8 mouse cellular contexts compared by ENCODE assay signal in genomic region chr11:117836306-117836705, GRCm38 (mm10). TPM values are rescaled to one million over a fixed set of nuclear protein-coding genes. Genes with fewer than 3 reads are reported as not detected.
DNase-seq lines count a peak whose midpoint lies in the region; ATAC-seq and TF ChIP-seq lines count a peak whose summit lies in the region.

No protein-coding gene starts in this region.

- TF ChIP-seq POLR2A in limb, embryonic 14.5 days (IDR thresholded peaks at IDR 0.05; ENCODE audit: borderline replicate concordance, extremely low read depth, insufficient read depth, insufficient read length): no peak

- H3K9me3 ChIP-seq in heart, postnatal 0 days (replicated peaks; ENCODE audit: control insufficient read depth, low read length): no peaks in the 10 kb centered on the region
- no peaks in the 10 kb centered on the region for H3K9me3 ChIP-seq in hindbrain, embryonic 14.5 days (ENCODE audit: control insufficient read depth, low read length)
- H3K9me3 ChIP-seq in limb, embryonic 14.5 days (ENCODE audit: control insufficient read depth, low read length): no peaks in the 10 kb centered on the region
- no peaks in the 10 kb centered on the region for H3K9me3 ChIP-seq in neural tube, embryonic 13.5 days

- peak overlapping the region; percentile 36; the same call in 1 of the 2 replicates for H3K4me2 ChIP-seq in heart, postnatal 0 days (ENCODE audit: low read depth, low read length)
- H3K4me2 ChIP-seq in hindbrain, embryonic 14.5 days (replicated peaks): peak overlapping the region; percentile 35
- H3K4me2 ChIP-seq in limb, embryonic 14.5 days (replicated peaks; ENCODE audit: low read depth, low read length, severe bottlenecking): peak overlapping the region; percentile 25; the same call in 1 of the 2 replicates
- peak overlapping the region; percentile 45 for H3K4me2 ChIP-seq in neural tube, embryonic 13.5 days

- 20% methylated on average over 13 of the region's 13 CpGs for WGBS in heart, postnatal 0 days
- 24% methylated on average over 13 of the region's 13 CpGs for WGBS in hindbrain, embryonic 14.5 days
- 28% methylated on average over 13 of the region's 13 CpGs for WGBS in limb, embryonic 14.5 days
- 28% methylated on average over 13 of the region's 13 CpGs for WGBS in neural tube, embryonic 13.5 days

- TF ChIP-seq CTCF in heart, postnatal 0 days (IDR thresholded peaks at IDR 0.05; ENCODE audit: low read depth): no peak

- H3K36me3 ChIP-seq in heart, postnatal 0 days (replicated peaks; ENCODE audit: control insufficient read depth, insufficient read depth, low read length): no peaks in the 10 kb centered on the region
- H3K36me3 ChIP-seq in hindbrain, embryonic 14.5 days (replicated peaks; ENCODE audit: control insufficient read depth, insufficient read depth): no peaks in the 10 kb centered on the region
- H3K36me3 ChIP-seq in limb, embryonic 14.5 days (ENCODE audit: control insufficient read depth, insufficient read depth, low read length): no peaks in the 10 kb centered on the region
- no peaks in the 10 kb centered on the region for H3K36me3 ChIP-seq in neural tube, embryonic 13.5 days

- no peak overlapping the region for H3K4me3 ChIP-seq in heart, postnatal 0 days (ENCODE audit: low read depth, low read length)
- no peak overlapping the region for H3K4me3 ChIP-seq in hindbrain, embryonic 14.5 days (replicated peaks; ENCODE audit: low read length)
- H3K4me3 ChIP-seq in limb, embryonic 14.5 days (replicated peaks; ENCODE audit: low read length): no peak overlapping the region
- H3K4me3 ChIP-seq in neural tube, embryonic 13.5 days: no peak overlapping the region; the same call in 1 of the 2 replicates

- intact Hi-C loops in heart, postnatal 10 days (cut with DNase I): loop anchor here (10.0 kb wide), 1 partner anchor 342 kb away; no protein-coding TSS in a partner anchor

- peaks cover 17% of the 10 kb centered on the region for H3K4me1 ChIP-seq in heart, postnatal 0 days (ENCODE audit: control insufficient read depth, insufficient read depth)
- H3K4me1 ChIP-seq in hindbrain, embryonic 14.5 days (replicated peaks; ENCODE audit: control insufficient read depth, insufficient read depth, low read length): no peaks in the 10 kb centered on the region
- H3K4me1 ChIP-seq in limb, embryonic 14.5 days (ENCODE audit: control insufficient read depth, insufficient read depth, low read length): peaks cover 3% of the 10 kb centered on the region
- H3K4me1 ChIP-seq in neural tube, embryonic 13.5 days (replicated peaks): peaks cover 12% of the 10 kb centered on the region

- no peak overlapping the region for H3K9ac ChIP-seq in heart, postnatal 0 days (replicated peaks; ENCODE audit: low read depth, low read length)
- H3K9ac ChIP-seq in hindbrain, embryonic 14.5 days: no peak overlapping the region
- no peak overlapping the region for H3K9ac ChIP-seq in limb, embryonic 14.5 days (ENCODE audit: low read depth, low read length, severe bottlenecking)
- H3K9ac ChIP-seq in neural tube, embryonic 13.5 days: no peak overlapping the region

- H3K27ac ChIP-seq in heart, postnatal 0 days (ENCODE audit: low read depth): no peak overlapping the region
- H3K27ac ChIP-seq in hindbrain, embryonic 14.5 days: no peak overlapping the region
- no peak overlapping the region for H3K27ac ChIP-seq in limb, embryonic 14.5 days (replicated peaks; ENCODE audit: low read depth, low read length)
- H3K27ac ChIP-seq in neural tube, embryonic 13.5 days (replicated peaks): no peak overlapping the region

- H3K27me3 ChIP-seq in heart, postnatal 0 days (ENCODE audit: control insufficient read depth, insufficient read depth, low read length): no peaks in the 10 kb centered on the region
- no peaks in the 10 kb centered on the region for H3K27me3 ChIP-seq in hindbrain, embryonic 14.5 days (ENCODE audit: control insufficient read depth, insufficient read depth, low read length)
- no peaks in the 10 kb centered on the region for H3K27me3 ChIP-seq in limb, embryonic 14.5 days (ENCODE audit: control insufficient read depth, insufficient read depth, low read length)
- H3K27me3 ChIP-seq in neural tube, embryonic 13.5 days: no peaks in the 10 kb centered on the region

- no peak for DNase-seq in heart, postnatal 0 days (ENCODE audit: low spot score)
- no peak for DNase-seq in heart, postnatal 10 days
- DNase-seq in c-Kit-negative CD71-positive TER-119-positive erythroid progenitor cells, embryonic 14.5 days (ENCODE audit: low read depth, low spot score): peak; percentile 68
- DNase-seq in hindbrain, embryonic 14.5 days (ENCODE audit: low spot score): no peak
- DNase-seq in limb, embryonic 14.5 days (ENCODE audit: low spot score): peak; percentile 8
- DNase-seq in ovary, postnatal 10 days (ENCODE audit: low spot score): no peak

- ATAC-seq in heart, postnatal 0 days (ENCODE audit: insufficient read depth, low read depth): peak; percentile 25; the same call in 1 of the 2 replicates
- ATAC-seq in hindbrain, embryonic 14.5 days (ENCODE audit: low FRiP score): no peak
- ATAC-seq in limb, embryonic 14.5 days (ENCODE audit: low FRiP score, low read depth): 0 out of 2 replicates have a peak, but pooled peaks have one; percentile 9
- ATAC-seq in neural tube, embryonic 13.5 days (ENCODE audit: low read depth): no peak
- no peak for ATAC-seq in megakaryocyte, adult 5-6 weeks (ENCODE audit: poor library complexity, severe bottlenecking)

- no peak for TF ChIP-seq EP300 in heart, postnatal 0 days (IDR thresholded peaks at IDR 0.05; ENCODE audit: low read depth)

RNA-seq across cellular contexts. Expression of gene Tk1, which starts 10.4 kb away (rescaled TPM):
- total RNA-seq in heart, postnatal 0 days (2014; rRNA removed; ENCODE audit: low replicate concordance): 103 and 117 TPM in 2 replicates
- 41.4 and 44.0 TPM in 2 replicates for polyA plus RNA-seq in heart, postnatal 0 days (2015; fragmentation: Nextera tagmentation; extraction: Ambion mirVana)
- total RNA-seq in heart, postnatal 10 days (2021): 10 to 100 TPM; 22.9 to 27.9 TPM
- polyA plus RNA-seq in hindbrain, embryonic 14.5 days (2014; fragmentation: Nextera tagmentation; extraction: Ambion mirVana): 14.4 and 16.3 TPM in 2 replicates
- 160 and 175 TPM in 2 replicates for polyA plus RNA-seq in limb, embryonic 14.5 days (2012; rRNA removed)
- 128 and 132 TPM in 2 replicates for polyA plus RNA-seq in limb, embryonic 14.5 days (2014; fragmentation: Nextera tagmentation; extraction: Ambion mirVana)
- 15.8 and 24.0 TPM in 2 replicates for polyA plus RNA-seq in neural tube, embryonic 13.5 days (2015; fragmentation: Nextera tagmentation; extraction: Ambion mirVana)
- 126 and 127 TPM in 2 replicates for total RNA-seq in megakaryocyte, adult 5-6 weeks (2015)
- total RNA-seq in megakaryocyte, adult 5-6 weeks (2017): 60.0 and 73.7 TPM in 2 replicates

RNA-seq across cellular contexts. Expression of gene Afmid, which starts 10.6 kb away (rescaled TPM):
- total RNA-seq in heart, postnatal 0 days (2014; rRNA removed; ENCODE audit: low replicate concordance): 14.5 and 17.6 TPM in 2 replicates
- 13.1 and 16.5 TPM in 2 replicates for polyA plus RNA-seq in heart, postnatal 0 days (2015; fragmentation: Nextera tagmentation; extraction: Ambion mirVana)
- 1 to 10 TPM; 7.4 to 10.0 TPM for total RNA-seq in heart, postnatal 10 days (2021)
- polyA plus RNA-seq in hindbrain, embryonic 14.5 days (2014; fragmentation: Nextera tagmentation; extraction: Ambion mirVana): 5.2 and 7.1 TPM in 2 replicates
- 10.4 TPM in 2 replicates for polyA plus RNA-seq in limb, embryonic 14.5 days (2012; rRNA removed)
- polyA plus RNA-seq in limb, embryonic 14.5 days (2014; fragmentation: Nextera tagmentation; extraction: Ambion mirVana): 4.6 and 5.3 TPM in 2 replicates
- 2.7 and 3.3 TPM in 2 replicates for polyA plus RNA-seq in neural tube, embryonic 13.5 days (2015; fragmentation: Nextera tagmentation; extraction: Ambion mirVana)
- 2.4 and 3.0 TPM in 2 replicates for total RNA-seq in megakaryocyte, adult 5-6 weeks (2015)
- 2.8 and 4.7 TPM in 2 replicates for total RNA-seq in megakaryocyte, adult 5-6 weeks (2017)

RNA-seq across cellular contexts. Expression of gene Birc5, which starts 12.7 kb away (rescaled TPM):
- total RNA-seq in heart, postnatal 0 days (2014; rRNA removed; ENCODE audit: low replicate concordance): 36.1 and 56.8 TPM in 2 replicates
- polyA plus RNA-seq in heart, postnatal 0 days (2015; fragmentation: Nextera tagmentation; extraction: Ambion mirVana): 83.6 and 85.0 TPM in 2 replicates
- 10 to 100 TPM; 17.4 to 18.4 TPM for total RNA-seq in heart, postnatal 10 days (2021)
- 35.5 and 36.3 TPM in 2 replicates for polyA plus RNA-seq in hindbrain, embryonic 14.5 days (2014; fragmentation: Nextera tagmentation; extraction: Ambion mirVana)
- 128 and 138 TPM in 2 replicates for polyA plus RNA-seq in limb, embryonic 14.5 days (2012; rRNA removed)
- polyA plus RNA-seq in limb, embryonic 14.5 days (2014; fragmentation: Nextera tagmentation; extraction: Ambion mirVana): 267 and 276 TPM in 2 replicates
- polyA plus RNA-seq in neural tube, embryonic 13.5 days (2015; fragmentation: Nextera tagmentation; extraction: Ambion mirVana): 50.1 and 68.8 TPM in 2 replicates
- 220 and 258 TPM in 2 replicates for total RNA-seq in megakaryocyte, adult 5-6 weeks (2015)
- total RNA-seq in megakaryocyte, adult 5-6 weeks (2017): 232 and 240 TPM in 2 replicates

RNA-seq across cellular contexts. Expression of gene Tmem235, which starts 24.2 kb away (rescaled TPM):
- not detected in 2 replicates for total RNA-seq in heart, postnatal 0 days (2014; rRNA removed; ENCODE audit: low replicate concordance)
- not detected in 2 replicates for polyA plus RNA-seq in heart, postnatal 0 days (2015; fragmentation: Nextera tagmentation; extraction: Ambion mirVana)
- not detected for total RNA-seq in heart, postnatal 10 days (2021)
- polyA plus RNA-seq in hindbrain, embryonic 14.5 days (2014; fragmentation: Nextera tagmentation; extraction: Ambion mirVana): not detected in 2 replicates
- not detected in 2 replicates for polyA plus RNA-seq in limb, embryonic 14.5 days (2012; rRNA removed)
- polyA plus RNA-seq in limb, embryonic 14.5 days (2014; fragmentation: Nextera tagmentation; extraction: Ambion mirVana): not detected in 2 replicates
- not detected in 2 replicates for polyA plus RNA-seq in neural tube, embryonic 13.5 days (2015; fragmentation: Nextera tagmentation; extraction: Ambion mirVana)
- total RNA-seq in megakaryocyte, adult 5-6 weeks (2015): not detected in 2 replicates
- not detected in 2 replicates for total RNA-seq in megakaryocyte, adult 5-6 weeks (2017)

RNA-seq across cellular contexts. Expression of gene Gm20708, which starts 26.8 kb away (rescaled TPM):
- 2.6 TPM in 1 of 2 replicates, not detected in the other for total RNA-seq in heart, postnatal 0 days (2014; rRNA removed; ENCODE audit: low replicate concordance)
- polyA plus RNA-seq in heart, postnatal 0 days (2015; fragmentation: Nextera tagmentation; extraction: Ambion mirVana): 0.52 and 0.68 TPM in 2 replicates
- 1 to 10 TPM; 1.5 to 2.5 TPM for total RNA-seq in heart, postnatal 10 days (2021)
- polyA plus RNA-seq in hindbrain, embryonic 14.5 days (2014; fragmentation: Nextera tagmentation; extraction: Ambion mirVana): 0.89 and 1.0 TPM in 2 replicates
- 0.17 and 0.62 TPM in 2 replicates for polyA plus RNA-seq in limb, embryonic 14.5 days (2012; rRNA removed)
- 0.59 and 0.92 TPM in 2 replicates for polyA plus RNA-seq in limb, embryonic 14.5 days (2014; fragmentation: Nextera tagmentation; extraction: Ambion mirVana)
- polyA plus RNA-seq in neural tube, embryonic 13.5 days (2015; fragmentation: Nextera tagmentation; extraction: Ambion mirVana): 0.56 and 1.6 TPM in 2 replicates
- total RNA-seq in megakaryocyte, adult 5-6 weeks (2015): 1.1 and 2.2 TPM in 2 replicates
- 1.1 TPM in 1 of 2 replicates, not detected in the other for total RNA-seq in megakaryocyte, adult 5-6 weeks (2017)

Comparison
In these comparisons a context has a peak if more than half of its experiments do, and no peak if none do; other contexts are left out.
1. ATAC-seq: peak in heart, postnatal 0 days (single experiment) and limb, embryonic 14.5 days (single experiment); none in hindbrain, embryonic 14.5 days (single experiment), neural tube, embryonic 13.5 days (single experiment) and megakaryocyte, adult 5-6 weeks (single experiment).
2. DNase-seq: peak in c-Kit-negative CD71-positive TER-119-positive erythroid progenitor cells, embryonic 14.5 days (single experiment) and limb, embryonic 14.5 days (single experiment); none in heart, postnatal 0 days (single experiment), heart, postnatal 10 days (0 of 2), hindbrain, embryonic 14.5 days (single experiment) and ovary, postnatal 10 days (single experiment).
3. Peak in every context shown above with its lines, with median percentiles within 50 percentile points of each other: H3K4me2 ChIP-seq.